Mouse (Mus musculus): ENCODE measurements around the gene Defb43. TPM values are rescaled to one million over a fixed set of nuclear protein-coding genes. Genes with fewer than 3 reads are reported as not detected.

Defb43 gene
- polyA plus RNA-seq (2015; fragmentation: Nextera tagmentation; extraction: Ambion mirVana): not detected in 2 replicates

- no peak for ATAC-seq (ENCODE audit: insufficient read depth, low FRiP score)
- no peak within 1 kb of the TSS for H3K9ac ChIP-seq (ENCODE audit: low read length)
- no peak within 1 kb of the TSS for H3K27ac ChIP-seq (ENCODE audit: low read length)
- H3K4me3 ChIP-seq (replicated peaks; ENCODE audit: low read length): no peak within 1 kb of the TSS
- no peaks in the 10 kb centered on the region for H3K4me1 ChIP-seq (ENCODE audit: control insufficient read depth, insufficient read depth, low read length)
- H3K27me3 ChIP-seq (ENCODE audit: control insufficient read depth, insufficient read depth, low read length): no peaks in the 10 kb centered on the region
- no peaks in the 10 kb centered on the region for H3K36me3 ChIP-seq (ENCODE audit: control insufficient read depth, insufficient read depth, low read length)
- 94% methylated on average over 5 of the region's 5 CpGs for WGBS
- no peak within 1 kb of the TSS for H3K4me2 ChIP-seq (ENCODE audit: low read depth, low read length)
- H3K9me3 ChIP-seq (replicated peaks; ENCODE audit: control insufficient read depth, low read length): no peaks in the 10 kb centered on the region
Measured at GRCm38 (mm10) chr14:63011471-63011870, at the start of gene Defb43. TSS of gene Defb43 (plus strand) at chr14:63011771.

DNA sequence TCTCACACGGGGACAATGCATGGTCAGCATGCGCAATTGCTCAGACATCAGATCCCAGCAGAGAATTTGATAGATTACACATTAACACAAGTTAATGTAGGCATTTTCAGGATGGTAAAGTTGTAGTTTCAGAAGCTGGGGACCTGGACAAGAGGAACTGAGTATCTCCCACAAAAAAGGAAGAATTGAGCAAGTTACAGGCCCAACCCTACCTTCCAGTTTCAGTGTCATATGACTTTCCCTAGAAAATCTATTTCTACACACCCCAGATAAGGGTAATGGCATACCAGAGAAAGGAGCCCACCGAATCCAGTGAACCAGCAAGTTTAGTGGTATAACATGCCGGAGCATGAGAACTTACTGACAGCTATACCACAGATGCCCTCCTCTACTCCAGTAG is 47.9 kb upstream of the Defb43 start:
- H3K4me2 ChIP-seq (ENCODE audit: low read depth, low read length): no peak overlapping the region
- 78% methylated on average over 4 of the region's 4 CpGs for WGBS
- H3K4me3 ChIP-seq (replicated peaks; ENCODE audit: low read length): no peak overlapping the region
- no peaks in the 10 kb centered on the region for H3K27me3 ChIP-seq (ENCODE audit: control insufficient read depth, insufficient read depth, low read length)
- no peak for ATAC-seq (ENCODE audit: insufficient read depth, low FRiP score)
- H3K27ac ChIP-seq (ENCODE audit: low read length): no peak overlapping the region
- H3K36me3 ChIP-seq (ENCODE audit: control insufficient read depth, insufficient read depth, low read length): 0 out of 2 replicates have a peak, but pooled peaks cover 4% of the 10 kb centered on the region
- no peak overlapping the region for H3K9ac ChIP-seq (ENCODE audit: low read length)
- peaks cover 4% of the 10 kb centered on the region for H3K4me1 ChIP-seq (ENCODE audit: control insufficient read depth, insufficient read depth, low read length)
- H3K9me3 ChIP-seq (replicated peaks; ENCODE audit: control insufficient read depth, low read length): no peaks in the 10 kb centered on the region

GRCm38 (mm10) chr14:62965342-62965741 is 46.2 kb upstream of the Defb43 start:
- Histone ChIP-seq H3K4me3 (replicated peaks; ENCODE audit: low read length) (no peak overlapping the region), H3K4me1 (ENCODE audit: control insufficient read depth, insufficient read depth, low read length) (peaks cover 4% of the 10 kb centered on the region), H3K36me3 (ENCODE audit: control insufficient read depth, insufficient read depth, low read length) (no peaks in the 10 kb centered on the region), H3K27me3 (ENCODE audit: control insufficient read depth, insufficient read depth, low read length) (no peaks in the 10 kb centered on the region), H3K4me2 (ENCODE audit: low read depth, low read length) (no peak overlapping the region), H3K9ac (ENCODE audit: low read length) (no peak overlapping the region), H3K27ac (ENCODE audit: low read length) (no peak overlapping the region), H3K9me3 (replicated peaks; ENCODE audit: control insufficient read depth, low read length) (no peaks in the 10 kb centered on the region)
- ATAC-seq (ENCODE audit: insufficient read depth, low FRiP score): no peak
- 84% methylated on average over 5 of the region's 5 CpGs for WGBS

DNA sequence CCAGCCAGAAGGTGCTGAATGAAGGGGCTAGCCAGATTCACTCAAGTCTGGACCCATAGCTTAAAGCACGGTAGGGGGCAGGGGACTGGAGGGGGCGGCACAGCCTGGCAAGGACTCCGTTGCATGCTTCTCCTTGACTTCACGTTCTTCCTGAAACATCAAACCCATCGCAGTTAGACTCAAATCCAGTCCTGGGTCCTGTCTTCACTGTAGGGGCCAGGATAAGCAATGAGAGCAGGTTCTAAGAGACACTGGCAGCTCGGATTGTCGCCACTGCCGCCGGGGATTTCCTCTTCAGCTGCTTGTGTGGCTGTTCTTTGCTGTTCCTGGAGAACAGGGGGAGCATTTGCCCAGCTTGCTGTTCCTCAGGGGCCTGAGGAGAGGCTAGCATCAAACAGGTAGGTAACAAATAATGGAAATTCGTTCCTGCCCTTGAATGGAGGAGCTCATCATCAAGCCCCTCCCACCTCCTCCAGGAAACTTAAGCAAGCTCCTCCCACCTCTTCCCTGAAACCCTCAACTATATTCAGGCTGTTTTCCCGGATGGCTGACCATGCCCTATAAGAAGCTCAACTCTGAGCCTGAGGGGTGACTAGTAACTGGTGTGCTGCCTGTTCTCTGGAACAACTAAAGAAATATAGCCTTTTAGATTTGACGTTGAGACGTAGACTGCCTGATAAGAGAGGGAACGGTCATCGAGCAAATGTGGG is 45.6 kb upstream of the Defb43 start:
- H3K36me3 ChIP-seq (ENCODE audit: control insufficient read depth, insufficient read depth, low read length): no peaks in the 10 kb centered on the region
- H3K9ac ChIP-seq (ENCODE audit: low read length): peak overlapping the region; percentile 60
- no peaks in the 10 kb centered on the region for H3K27me3 ChIP-seq (ENCODE audit: control insufficient read depth, insufficient read depth, low read length)
- H3K4me3 ChIP-seq (replicated peaks; ENCODE audit: low read length): peak overlapping the region; percentile 35
- 18% methylated on average over 15 of the region's 15 CpGs for WGBS
- no peak for ATAC-seq (ENCODE audit: insufficient read depth, low FRiP score)
- H3K4me2 ChIP-seq (ENCODE audit: low read depth, low read length): peak overlapping the region; percentile 55
- no peak overlapping the region for H3K27ac ChIP-seq (ENCODE audit: low read length)
- H3K4me1 ChIP-seq (ENCODE audit: control insufficient read depth, insufficient read depth, low read length): peaks cover 4% of the 10 kb centered on the region
- no peaks in the 10 kb centered on the region for H3K9me3 ChIP-seq (replicated peaks; ENCODE audit: control insufficient read depth, low read length)

- no peaks in the 10 kb centered on the region for H3K36me3 ChIP-seq (ENCODE audit: control insufficient read depth, insufficient read depth, low read length)
- WGBS: 13% methylated on average over 5 of the region's 5 CpGs
- H3K27me3 ChIP-seq (ENCODE audit: control insufficient read depth, insufficient read depth, low read length): no peaks in the 10 kb centered on the region
- no peak for ATAC-seq (ENCODE audit: insufficient read depth, low FRiP score)
- H3K4me3 ChIP-seq (replicated peaks; ENCODE audit: low read length): no peak overlapping the region
- H3K9me3 ChIP-seq (replicated peaks; ENCODE audit: control insufficient read depth, low read length): no peaks in the 10 kb centered on the region; the same call in 1 of the 2 replicates
- H3K4me1 ChIP-seq (ENCODE audit: control insufficient read depth, insufficient read depth, low read length): no peaks in the 10 kb centered on the region
- no peak overlapping the region for H3K4me2 ChIP-seq (ENCODE audit: low read depth, low read length)
- H3K27ac ChIP-seq (ENCODE audit: low read length): no peak overlapping the region
- H3K9ac ChIP-seq (ENCODE audit: low read length): no peak overlapping the region
Measured at GRCm38 (mm10) chr14:62975046-62975445, 36.5 kb upstream of the Defb43 start.

- Histone ChIP-seq H3K27me3 (ENCODE audit: control insufficient read depth, insufficient read depth, low read length) (no peaks in the 10 kb centered on the region), H3K9me3 (replicated peaks; ENCODE audit: control insufficient read depth, low read length) (no peaks in the 10 kb centered on the region; the same call in 1 of the 2 replicates), H3K36me3 (ENCODE audit: control insufficient read depth, insufficient read depth, low read length) (no peaks in the 10 kb centered on the region), H3K27ac (ENCODE audit: low read length) (no peak overlapping the region), H3K4me3 (replicated peaks; ENCODE audit: low read length) (no peak overlapping the region), H3K4me1 (ENCODE audit: control insufficient read depth, insufficient read depth, low read length) (no peaks in the 10 kb centered on the region), H3K4me2 (ENCODE audit: low read depth, low read length) (no peak overlapping the region), H3K9ac (ENCODE audit: low read length) (no peak overlapping the region)
- no peak for ATAC-seq (ENCODE audit: insufficient read depth, low FRiP score)
- 69% methylated on average over 1 of the region's 1 CpGs for WGBS
Measured at GRCm38 (mm10) chr14:62979815-62980214, 31.8 kb upstream of the Defb43 start.

GRCm38 (mm10) chr14:62984410-62984809 is 27.2 kb upstream of the Defb43 start, which contains the start of gene Defb48:
TSS of gene Defb48 (minus strand) at chr14:62984510.
- WGBS: 56% methylated on average over 1 of the region's 1 CpGs
- Histone ChIP-seq H3K9ac (ENCODE audit: low read length) (no peak within 1 kb of the TSS), H3K9me3 (replicated peaks; ENCODE audit: control insufficient read depth, low read length) (no peaks in the 10 kb centered on the region), H3K4me2 (ENCODE audit: low read depth, low read length) (no peak within 1 kb of the TSS), H3K36me3 (ENCODE audit: control insufficient read depth, insufficient read depth, low read length) (no peaks in the 10 kb centered on the region), H3K27ac (ENCODE audit: low read length) (no peak within 1 kb of the TSS), H3K27me3 (ENCODE audit: control insufficient read depth, insufficient read depth, low read length) (no peaks in the 10 kb centered on the region), H3K4me1 (ENCODE audit: control insufficient read depth, insufficient read depth, low read length) (no peaks in the 10 kb centered on the region), H3K4me3 (replicated peaks; ENCODE audit: low read length) (no peak within 1 kb of the TSS)
- no peak for ATAC-seq (ENCODE audit: insufficient read depth, low FRiP score)

DNA sequence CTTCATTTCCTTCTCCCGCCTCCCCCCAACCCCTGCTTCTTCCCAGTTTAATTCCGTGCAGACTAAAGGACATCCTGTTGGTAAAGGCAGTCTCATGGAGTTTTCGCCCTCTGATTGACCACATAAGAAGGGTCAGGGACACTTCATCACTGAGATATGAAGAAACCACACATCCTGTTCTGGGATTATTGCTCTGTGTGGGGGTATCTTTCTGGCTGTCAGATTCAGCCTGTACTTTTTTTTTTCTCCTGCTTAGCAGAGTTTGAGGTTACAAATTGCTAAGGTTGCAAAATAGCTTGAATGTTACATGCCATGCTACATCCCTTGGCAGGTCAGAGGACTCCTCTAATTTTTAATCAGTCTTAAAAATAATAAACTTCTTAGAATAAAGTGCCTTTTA is 20.3 kb upstream of the Defb43 start:
- 65% methylated on average over 3 of the region's 3 CpGs for whole genome bisulfite sequencing
- no peak for ATAC-seq (ENCODE audit: insufficient read depth, low FRiP score)
- H3K4me3 ChIP-seq (replicated peaks; ENCODE audit: low read length): no peak overlapping the region

GRCm38 (mm10) chr14:62991849-62992510 is 19.6 kb upstream of the Defb43 start:
- Histone ChIP-seq H3K27me3 (ENCODE audit: control insufficient read depth, insufficient read depth, low read length) (no peaks in the 10 kb centered on the region), H3K36me3 (ENCODE audit: control insufficient read depth, insufficient read depth, low read length) (no peaks in the 10 kb centered on the region), H3K27ac (ENCODE audit: low read length) (no peak overlapping the region), H3K4me1 (ENCODE audit: control insufficient read depth, insufficient read depth, low read length) (no peaks in the 10 kb centered on the region), H3K4me3 (replicated peaks; ENCODE audit: low read length) (no peak overlapping the region), H3K9ac (ENCODE audit: low read length) (no peak overlapping the region), H3K9me3 (replicated peaks; ENCODE audit: control insufficient read depth, low read length) (no peaks in the 10 kb centered on the region), H3K4me2 (ENCODE audit: low read depth, low read length) (no peak overlapping the region)
- WGBS: 71% methylated on average over 7 of the region's 7 CpGs
- ATAC-seq (ENCODE audit: insufficient read depth, low FRiP score): no peak

More for the DNA sequence above, 20.3 kb upstream of the Defb43 start:
- H3K4me1 ChIP-seq (ENCODE audit: control insufficient read depth, insufficient read depth, low read length): no peaks in the 10 kb centered on the region
- H3K27ac ChIP-seq (ENCODE audit: low read length): no peak overlapping the region
- no peaks in the 10 kb centered on the region for H3K36me3 ChIP-seq (ENCODE audit: control insufficient read depth, insufficient read depth, low read length)
- H3K27me3 ChIP-seq (ENCODE audit: control insufficient read depth, insufficient read depth, low read length): no peaks in the 10 kb centered on the region
- no peaks in the 10 kb centered on the region for H3K9me3 ChIP-seq (replicated peaks; ENCODE audit: control insufficient read depth, low read length)
- no peak overlapping the region for H3K9ac ChIP-seq (ENCODE audit: low read length)
- H3K4me2 ChIP-seq (ENCODE audit: low read depth, low read length): no peak overlapping the region

All from stomach, embryonic 16.5 days (tissue).